Mouse (Mus musculus) CD4-positive, CD25-positive, alpha-beta regulatory T cell, adult 2 months (primary cell): ENCODE measurements around the gene Zswim3.

Source experiments
- DNase-seq: peaks from one replicate; pipeline ENCODE4 v3.0.0-alpha.2; 2012; ENCODE audit warnings: low read depth, low spot score

Gene Zswim3

DNA sequence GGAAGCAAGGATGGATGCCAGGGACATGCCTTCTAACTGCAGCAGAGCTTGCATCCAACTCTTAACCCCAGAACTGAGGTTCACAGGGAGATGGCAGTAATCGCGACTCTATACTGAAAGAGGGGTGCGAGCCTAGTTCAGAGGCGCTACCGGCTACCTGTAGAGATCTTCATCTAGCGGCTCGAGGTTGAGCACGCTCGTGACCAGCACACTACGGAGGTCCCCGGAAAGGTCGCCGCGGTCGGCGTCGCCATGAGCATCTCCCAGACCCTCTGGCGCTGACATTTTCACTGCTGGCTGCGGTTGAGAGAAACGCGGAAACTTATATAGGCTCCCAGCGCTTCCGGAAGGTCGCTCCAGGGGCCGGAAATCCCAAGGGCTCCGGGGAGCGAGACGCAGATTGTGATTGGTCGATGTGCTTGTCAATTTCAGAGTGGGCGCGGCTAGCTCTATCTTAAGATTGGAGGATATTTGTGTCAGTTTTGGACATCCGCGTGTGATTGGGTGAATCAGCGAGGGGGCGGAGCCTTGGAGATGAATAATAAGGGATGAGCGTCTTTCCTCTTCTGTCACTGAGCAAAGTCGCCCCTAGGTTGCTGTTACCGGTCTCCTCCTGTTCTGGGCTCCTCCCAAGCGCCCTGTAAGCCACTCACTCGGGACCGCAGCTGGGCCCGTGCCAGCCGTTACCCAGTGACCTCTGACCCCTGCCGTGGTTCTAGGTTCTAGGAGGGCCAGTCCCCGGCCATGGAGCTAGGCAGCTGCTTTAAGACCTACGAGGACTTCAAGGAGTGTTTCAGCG is at the start of gene Zswim3, which contains the start of gene Acot8:
Gene Zswim3, plus strand, starts transcription at position 566 of the 799 bp plus-strand sequence.
Gene Acot8, minus strand, starts transcription at position 350 of the 799 bp plus-strand sequence.
- DNase-seq: peak; percentile 98

DNA sequence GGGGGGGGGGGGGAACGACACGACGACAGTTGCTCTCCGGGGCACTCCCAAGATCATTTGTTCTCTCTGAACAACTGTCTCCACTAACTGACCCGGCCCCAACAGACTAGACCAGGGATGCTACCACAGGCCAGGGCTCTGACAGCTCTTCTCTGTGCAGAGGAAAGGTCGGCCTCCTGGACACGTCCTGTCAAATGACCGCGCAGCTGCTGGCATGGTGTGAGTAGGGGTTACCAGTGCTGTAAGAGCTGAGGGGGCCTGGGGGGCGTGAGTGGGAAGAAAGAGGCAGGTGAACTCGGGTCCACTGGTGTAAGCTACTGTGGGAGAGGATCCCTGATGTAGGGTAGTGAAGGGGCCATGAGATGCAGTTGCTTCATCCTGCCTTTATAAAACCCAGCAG is 47.1 kb upstream of the Zswim3 start:
- DNase-seq: no peak

DNA sequence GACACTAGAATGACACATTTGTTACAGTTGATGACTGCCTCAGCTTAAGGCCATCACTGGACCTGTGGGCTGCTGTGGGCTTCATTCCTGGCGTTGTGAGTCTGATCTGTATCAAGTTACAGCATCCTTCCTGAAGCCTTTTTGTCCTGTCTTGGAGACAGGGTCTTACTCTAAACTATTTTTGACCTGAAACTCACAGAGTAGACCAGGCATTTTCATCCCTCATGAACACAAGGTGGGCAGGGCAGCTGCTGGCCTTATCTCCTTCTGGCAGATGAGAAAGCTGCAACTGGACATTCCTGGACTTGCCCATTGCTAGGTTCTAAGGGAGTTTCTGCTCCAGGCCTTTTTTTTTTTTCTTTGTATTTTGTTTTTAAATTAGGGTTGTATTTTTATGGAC is 46.2 kb upstream of the Zswim3 start:
- no peak for DNase-seq

DNA sequence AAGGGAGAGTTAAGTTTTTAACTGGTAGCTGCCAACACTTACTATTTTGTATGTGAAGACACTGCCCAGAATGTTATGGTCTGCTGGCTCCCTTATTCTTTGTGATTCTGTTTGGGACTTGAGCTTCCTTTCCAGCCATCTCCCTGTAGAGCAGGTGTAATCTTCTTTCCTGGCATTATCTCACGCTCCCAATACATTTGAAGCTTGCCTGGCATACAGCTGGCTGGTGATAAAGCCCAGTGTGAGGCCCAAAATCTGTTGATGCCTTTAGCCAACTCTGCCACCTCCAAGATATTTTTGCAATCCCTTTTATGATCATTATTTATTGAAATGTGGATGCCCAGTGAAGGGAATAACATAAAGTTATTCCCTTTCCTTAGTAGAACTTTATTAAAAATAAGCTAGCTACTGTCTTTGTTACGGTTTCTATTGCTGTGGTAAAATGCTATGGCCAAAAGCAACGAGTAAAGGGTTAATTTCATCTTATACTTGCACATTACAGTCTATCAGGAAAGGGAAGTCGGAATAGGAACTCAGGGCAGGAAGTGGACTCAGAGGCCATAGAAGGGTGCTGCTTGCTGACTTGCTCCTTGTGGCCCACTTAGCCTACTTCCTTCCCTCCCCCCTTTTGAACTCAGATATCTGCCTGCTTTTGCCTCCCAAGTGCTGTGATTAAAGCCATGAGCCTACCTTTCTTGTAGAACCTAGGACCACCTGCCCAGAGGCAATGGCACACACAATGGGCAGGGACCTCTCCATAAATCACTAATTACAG is 44.7 kb upstream of the Zswim3 start:
- no peak for DNase-seq

DNA sequence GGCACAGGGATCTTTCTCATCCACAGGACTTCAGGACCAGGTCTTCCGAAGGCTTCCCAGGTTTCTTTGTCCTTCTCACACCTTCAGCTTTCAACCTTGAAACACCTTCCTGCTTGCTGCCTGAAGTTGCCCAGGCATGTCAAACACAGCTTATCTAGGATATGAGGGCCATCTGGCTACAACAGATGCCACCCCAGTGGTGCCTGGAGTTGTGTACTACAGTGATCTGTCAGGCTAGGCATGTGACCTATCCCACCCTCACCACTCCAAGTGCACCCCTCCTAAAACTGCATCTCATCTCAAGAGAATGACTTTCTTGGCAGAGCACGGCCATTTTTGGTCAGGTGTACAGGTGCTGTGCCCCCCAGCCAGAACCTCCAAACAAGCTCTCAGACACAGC is 43.4 kb upstream of the Zswim3 start:
- no peak for DNase-seq

DNA sequence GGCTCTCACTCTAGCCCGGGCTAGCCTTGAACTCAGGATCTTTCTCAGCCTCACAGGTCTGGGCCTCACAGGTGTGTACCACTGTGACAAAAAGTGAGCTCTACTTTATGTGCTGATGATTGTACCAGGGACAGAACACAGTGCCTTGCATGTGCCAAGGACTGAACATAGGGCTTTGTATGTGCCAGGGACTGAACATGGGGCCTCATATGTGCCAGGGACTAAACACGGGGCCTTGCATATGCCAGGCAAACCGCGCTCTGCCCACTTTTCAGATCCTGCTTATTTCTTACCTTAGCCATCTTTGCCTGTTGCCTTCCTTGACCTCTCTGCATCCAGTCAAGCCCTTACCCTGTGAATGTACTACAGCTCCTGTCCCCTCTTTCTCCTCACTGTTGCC is 42.9 kb upstream of the Zswim3 start:
- no peak for DNase-seq

DNA sequence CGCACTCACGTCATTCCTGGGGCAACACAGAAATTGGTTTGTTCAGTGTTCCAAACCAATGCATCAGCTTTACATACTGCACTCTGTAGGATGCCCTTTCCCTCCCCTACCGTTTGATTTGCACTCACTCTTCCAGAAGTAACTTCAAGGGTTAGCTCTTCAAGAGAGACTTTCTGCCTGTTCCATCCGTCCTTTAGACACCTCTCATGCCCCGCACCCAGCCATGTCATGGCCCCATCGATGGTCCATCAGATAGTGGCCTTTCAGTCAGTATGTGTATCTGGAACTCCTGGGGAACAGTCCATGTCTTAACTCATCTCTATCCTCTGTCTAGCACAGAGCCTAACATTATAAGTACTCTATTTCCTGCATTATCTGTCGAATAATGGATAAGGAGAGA is 42.3 kb upstream of the Zswim3 start:
- no peak for DNase-seq

DNA sequence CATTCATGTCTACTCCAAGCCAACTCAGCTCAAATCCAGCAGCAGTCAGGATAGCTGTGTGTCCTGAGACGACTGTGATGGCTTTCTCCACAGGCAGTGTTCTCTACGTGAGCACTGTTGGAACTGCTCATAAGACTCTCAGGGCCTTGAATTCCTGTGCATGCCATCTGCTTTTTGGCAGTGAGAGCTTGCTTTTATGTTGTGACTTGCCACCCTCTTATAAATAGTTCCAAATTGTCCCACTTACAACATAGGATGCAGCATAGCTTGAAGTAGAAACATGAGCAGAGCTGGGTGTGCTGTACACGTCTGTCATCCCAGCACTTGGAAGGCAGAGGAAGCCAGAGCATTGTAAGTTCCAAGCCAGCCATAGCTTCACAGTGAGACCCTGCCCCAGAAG is 39.1 kb upstream of the Zswim3 start:
- DNase-seq: no peak

DNA sequence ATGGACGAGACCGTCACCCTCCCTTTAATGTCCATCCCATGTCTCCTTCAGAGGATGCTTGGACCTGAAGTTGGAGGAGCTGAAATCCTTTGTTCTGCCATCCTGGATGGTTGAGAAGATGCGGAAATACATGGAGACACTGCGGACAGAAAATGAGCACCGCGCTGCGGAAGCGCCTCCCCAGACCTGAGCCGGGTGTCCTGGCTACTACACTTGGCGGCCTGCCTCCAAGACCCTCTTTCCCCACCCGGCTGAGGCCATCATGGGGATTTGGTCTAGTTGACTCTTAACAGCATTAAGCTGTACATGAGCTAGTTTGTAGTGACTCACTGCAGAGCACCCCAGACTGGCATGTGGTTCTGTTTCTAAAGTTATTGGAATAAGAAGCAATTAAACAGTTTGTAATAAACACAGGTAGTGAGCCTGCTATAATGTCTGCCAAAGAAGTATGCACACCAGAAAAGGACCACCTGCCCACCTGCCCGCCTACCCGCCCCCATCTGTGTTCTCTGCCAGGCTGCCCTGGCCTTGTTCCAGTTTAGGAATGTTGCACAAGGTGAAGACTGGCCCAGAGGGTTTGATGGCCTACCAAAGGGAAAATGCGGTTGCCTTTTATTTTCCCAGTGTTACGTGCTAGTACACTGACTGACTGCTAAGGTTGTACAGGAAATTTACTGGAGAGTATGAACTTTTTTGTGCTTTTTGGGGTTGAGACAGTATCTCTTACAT is 36.9 kb upstream of the Zswim3 start:
- no peak for DNase-seq

DNA sequence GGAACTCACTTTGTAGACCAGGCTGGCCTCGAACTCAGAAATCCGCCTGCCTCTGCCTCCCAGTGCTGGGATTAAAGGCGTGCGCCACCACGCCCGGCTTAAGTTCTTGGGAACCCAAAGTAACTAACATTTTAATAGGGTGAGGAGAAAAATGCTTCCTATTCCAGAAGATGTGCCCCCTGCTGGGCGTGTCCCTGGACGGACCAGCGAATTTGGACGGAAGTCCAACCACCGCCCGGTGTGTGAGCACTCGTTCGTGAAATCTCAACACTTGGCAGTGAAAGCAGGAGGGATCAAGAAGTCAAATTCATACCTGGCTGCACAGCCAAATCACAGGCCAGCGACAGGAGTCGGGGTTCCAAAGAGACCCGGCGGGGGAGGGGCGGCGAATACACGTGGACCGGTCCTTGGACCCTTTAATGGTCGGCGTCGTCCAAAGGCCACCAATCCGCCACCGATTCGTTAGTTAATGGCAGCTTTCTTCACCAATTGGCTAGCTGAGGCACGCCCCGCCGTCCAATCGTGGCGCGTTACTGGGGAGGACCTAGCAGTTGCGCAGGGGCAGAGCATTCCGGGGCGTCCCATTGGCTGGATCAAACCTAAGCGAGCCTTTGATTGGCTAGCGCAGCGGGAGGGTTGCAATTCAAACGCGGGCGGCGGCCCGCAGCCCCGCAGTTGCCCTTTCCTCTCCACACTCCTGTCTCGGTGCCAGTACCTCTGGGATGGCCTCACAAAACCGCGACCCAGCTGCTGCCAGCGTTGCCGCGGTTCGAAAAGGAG is 35.5 kb upstream of the Zswim3 start, which contains the start of gene Ube2c:
Gene Ube2c, plus strand, starts transcription at position 641 of the 780 bp plus-strand sequence.
- peak; percentile 98 for DNase-seq

DNA sequence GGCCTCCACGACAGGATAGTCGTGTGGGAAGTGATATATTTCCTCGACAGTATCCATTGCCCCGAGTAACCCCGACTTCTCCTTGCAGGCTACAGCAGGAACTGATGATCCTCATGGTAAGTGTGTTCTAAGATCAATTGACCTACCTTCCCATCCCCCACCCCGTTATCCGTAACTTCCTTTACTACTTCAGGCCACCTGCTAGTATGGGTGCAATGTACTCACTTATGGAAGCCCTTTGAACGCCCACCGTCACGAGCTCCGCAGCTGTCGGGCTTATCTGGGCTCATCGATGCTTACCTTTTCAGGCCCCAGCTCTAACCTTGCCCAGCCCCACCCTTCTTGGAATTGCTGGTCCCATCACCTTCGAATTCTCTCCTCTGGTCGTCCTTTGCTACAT is 34.6 kb upstream of the Zswim3 start:
- DNase-seq: peak; percentile 37

DNA sequence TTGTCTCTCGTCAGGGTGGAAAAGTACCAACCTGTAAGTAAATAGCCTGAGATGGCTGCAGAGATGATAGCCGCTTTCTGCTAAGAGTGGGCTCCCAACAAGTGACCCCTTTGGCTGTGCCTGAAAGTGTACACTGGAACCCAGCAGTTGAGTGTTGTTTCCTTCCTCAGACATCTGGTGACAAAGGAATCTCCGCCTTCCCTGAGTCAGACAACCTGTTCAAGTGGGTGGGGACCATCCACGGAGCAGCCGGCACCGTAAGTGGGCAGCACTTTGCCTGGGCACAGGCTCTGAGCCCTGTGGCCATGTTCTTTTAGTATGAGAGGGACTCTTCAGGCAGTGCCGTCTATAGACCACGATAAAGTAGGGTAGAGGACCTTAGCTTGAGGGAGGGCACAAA is 33.8 kb upstream of the Zswim3 start:
- no peak for DNase-seq

DNA sequence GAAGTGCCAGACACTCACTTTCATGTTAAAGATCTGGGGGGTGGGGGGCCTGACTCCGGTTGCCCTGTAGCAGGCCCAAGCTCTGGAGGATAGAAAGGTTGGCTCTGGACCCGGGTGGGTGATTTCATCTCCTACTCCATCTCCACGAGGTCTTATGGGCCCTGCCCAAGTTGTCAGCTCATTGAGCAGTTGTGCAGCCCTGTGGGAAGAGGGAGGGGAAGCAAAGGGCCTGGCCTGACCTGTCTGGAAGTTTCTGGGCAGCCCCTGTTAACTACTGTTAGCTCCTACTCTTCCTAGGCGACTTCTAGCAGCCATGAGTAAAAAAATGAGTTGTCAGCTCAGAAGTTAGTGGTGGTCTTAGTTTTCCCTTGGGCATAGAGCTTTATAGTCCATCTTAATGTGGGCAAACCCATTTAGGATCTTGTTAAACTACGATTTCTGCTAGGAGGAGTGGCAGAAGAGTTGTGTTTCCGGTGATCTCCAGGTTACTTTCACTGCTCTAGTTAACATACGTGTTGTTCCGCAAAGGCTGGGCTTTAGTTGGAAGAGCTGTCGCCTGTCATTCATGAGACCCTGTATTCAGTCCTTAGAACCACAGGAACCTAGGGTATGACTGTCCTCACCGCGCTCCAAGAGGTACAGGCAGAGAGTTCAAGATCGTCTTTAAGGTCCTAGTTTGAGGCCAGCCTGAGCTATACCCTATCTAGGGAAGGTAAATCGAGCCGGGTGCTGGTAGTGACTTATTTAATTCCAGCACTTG is 31.5 kb upstream of the Zswim3 start:
- DNase-seq: no peak

DNA sequence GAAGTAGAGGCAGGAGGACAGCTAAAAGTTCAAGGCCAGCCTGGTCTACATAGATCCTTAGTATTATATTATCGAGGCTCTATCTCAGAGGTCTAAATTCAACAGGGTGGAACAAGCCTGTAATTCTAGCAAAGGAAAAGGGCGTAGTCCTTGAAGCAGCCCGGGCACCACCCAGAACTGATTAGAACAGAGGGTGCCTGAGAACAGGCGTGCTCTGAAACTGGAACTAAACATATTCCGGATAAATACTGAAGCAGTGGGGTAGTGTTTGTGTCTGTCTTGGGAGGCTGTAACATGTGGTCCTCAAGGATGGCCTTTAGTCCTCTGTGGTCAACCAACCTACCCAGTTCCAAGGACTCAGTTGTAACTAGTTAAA is 30.9 kb upstream of the Zswim3 start:
- DNase-seq: no peak

DNA sequence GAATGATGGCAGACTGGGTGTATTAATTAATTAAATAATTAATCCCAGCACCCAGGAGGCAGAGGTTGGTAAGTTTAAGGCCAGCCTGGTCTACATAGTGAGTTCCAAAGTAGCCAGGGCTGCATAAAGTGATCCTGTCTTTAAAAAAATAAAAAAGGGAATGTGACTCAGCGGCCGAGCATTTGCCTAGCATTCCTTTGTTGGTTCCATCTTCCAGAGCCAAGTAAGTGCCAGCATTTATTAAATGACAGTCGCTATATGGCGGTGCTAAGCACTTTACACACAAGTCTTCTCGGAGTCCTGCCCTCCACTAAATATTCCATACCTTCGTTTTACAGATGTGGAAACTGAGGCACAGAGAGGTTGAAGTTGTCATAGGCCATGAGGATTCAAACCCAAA is 28.8 kb upstream of the Zswim3 start:
- no peak for DNase-seq

DNA sequence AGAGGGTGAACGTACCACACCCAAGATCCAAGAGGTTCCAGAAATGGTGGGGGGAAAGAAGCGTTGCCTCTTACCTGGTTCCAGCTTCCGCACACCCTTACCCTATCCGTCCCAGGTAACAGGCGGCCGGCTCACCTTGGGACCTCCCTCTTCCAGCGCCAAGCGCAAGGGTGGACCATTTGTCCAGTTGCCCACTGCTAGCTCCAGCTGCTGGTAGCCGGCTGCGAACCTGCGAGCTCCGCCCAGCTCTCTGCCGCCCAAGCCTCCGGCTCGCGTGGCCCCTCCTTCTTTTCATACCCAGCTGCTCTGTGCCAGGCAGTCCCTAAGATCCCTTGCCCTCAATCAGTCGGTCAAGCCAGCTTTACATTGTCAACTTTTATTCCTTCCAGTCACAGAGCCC is 28.1 kb upstream of the Zswim3 start:
- DNase-seq: no peak

DNA sequence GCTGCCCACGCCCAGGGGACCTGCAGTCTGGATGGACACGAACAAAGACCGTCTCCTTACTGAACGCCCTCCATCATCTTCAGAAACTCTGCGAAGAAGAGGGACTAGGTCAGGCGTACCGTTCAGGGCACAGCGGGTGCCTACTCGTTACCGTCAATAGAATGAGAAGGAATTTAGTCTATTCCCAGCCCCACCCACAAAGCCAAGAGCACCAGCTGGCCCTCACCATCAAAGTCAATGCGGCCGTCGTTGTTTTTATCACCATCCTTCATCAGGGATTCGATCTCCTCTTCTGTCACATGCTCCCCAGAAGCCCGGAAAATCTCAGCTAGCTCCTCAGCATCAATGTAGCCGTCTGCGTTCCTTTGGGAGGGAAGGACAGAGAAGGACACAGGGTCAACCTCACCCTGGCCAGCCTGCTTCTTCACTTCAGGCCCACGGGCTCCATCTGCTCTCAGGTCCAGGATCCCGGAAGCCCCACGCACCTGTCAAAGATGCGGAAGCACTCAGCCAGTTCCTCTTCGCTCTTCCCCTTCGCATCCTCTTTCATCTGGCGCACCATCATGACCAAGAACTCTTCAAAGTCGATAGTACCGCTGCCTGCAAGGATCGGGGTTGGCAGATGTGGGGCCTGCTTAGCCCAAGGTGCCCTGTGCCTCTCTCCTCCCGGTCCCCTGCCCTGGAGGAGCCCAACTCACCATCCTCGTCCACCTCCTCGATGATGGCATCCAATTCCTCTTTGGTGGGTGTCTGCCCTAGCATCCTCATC is 27.5 kb upstream of the Zswim3 start:
- DNase-seq: no peak

DNA sequence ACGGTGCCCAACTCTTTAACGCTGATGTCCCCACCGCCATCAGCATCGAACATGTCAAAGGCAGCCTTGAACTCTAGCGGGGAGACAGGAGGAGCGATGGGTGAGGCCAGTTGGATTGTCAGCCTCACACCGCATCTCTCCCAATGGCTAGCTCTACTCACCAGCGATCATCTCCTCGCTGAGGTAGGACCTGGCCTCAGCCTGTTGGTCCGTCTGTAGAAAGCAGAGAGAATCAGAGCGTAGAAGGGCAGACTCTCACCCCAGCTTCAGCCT is 26.9 kb upstream of the Zswim3 start:
- no peak for DNase-seq

DNA sequence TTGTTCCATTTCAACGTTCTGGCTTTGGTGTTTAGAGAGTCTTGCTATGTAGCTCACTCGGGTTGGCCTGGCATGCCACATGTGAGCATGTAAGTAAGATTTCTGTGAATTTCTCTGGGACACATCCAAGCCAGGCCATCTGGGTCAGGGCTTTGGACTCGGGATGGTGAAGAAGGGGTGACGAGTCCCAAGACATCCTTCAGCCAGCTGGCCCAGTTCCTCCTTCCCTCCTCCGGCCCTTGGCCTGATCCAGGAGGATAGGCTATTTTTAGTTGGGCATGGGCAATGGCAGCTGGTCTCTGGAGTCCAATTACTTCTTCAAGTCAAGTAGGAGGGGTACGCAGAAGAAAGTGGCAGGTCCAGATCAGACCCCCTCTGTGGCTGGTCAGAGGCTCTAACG is 26.1 kb upstream of the Zswim3 start:
- DNase-seq: no peak

DNA sequence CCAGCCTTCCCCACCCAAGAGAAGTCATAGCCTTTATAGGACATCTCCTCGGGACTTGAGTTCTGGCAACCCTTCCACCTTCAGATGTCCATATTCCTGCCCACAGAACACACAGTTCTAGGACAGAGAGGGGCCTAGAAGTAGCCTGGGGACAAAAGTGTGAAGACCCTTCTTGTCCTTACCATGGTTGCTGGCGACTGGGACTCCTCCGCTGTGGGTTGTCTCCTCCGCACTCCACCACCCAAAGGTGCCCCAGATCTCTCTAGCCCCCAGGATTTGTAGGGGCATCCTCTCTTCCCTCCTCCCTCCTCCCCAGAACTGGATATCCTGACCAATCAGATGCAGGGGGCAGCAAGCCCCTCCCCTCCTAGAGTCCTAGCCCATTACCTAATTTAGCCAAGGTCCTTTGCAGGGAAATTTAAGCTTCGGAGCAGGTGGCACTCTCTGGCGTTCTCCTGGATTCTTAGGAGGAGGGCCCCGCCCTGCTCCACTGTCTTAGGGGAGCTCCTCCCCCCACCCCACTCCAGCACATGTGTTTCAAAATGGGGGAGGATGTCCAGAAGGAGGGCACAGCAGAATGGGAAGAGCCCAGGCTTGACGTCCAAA is 25.3 kb upstream of the Zswim3 start, which contains the start of gene Tnnc2:
Gene Tnnc2, minus strand, starts transcription at position 487 of the 606 bp plus-strand sequence.
- no peak for DNase-seq
